Mouse (Mus musculus) adrenal gland, postnatal 4 days (tissue): Measurements from ENCODE around the gene Lexm. TPM values are rescaled to one million over a fixed set of nuclear protein-coding genes. Genes with fewer than 3 reads are reported as not detected.

ENCODE experiments used
- DNase-seq, 2 experiments: peaks; one replicate each; pipeline ENCODE4 v3.0.0; 2021 to 2022; ENCODE audit warnings: low spot score in 2 of 2, mixed read lengths in 2 of 2
- total RNA-seq, 2 experiments: library from RNA; stranded (reverse); gene quantifications; 2 replicates each; pipeline ENCODE4 v1.2.3; 2021

Lexm gene
- total RNA-seq, 2 experiments from 2014 or later = 0.20 TPM; not detected in 1

DNA sequence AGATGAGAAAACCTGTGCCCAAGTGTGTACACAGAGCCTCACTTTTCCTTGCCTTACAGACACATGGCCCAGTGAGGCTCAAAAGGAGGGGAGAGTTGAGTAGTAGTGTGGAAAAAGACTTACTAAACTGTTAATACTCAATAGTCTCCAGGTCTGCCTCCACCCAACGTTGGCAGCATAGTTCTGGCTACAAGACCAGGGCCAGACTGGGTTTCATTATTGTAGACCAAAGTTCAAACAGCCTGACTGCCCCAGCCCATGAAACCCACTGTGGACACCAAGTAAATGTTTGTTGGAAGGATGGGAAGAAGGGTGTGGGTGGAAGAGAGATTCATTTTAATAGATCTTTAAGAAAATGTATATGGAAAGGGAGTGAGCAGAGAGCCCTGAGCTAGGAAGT, 70.1 kb downstream of the Lexm start:
- DNase-seq = no peak

DNA sequence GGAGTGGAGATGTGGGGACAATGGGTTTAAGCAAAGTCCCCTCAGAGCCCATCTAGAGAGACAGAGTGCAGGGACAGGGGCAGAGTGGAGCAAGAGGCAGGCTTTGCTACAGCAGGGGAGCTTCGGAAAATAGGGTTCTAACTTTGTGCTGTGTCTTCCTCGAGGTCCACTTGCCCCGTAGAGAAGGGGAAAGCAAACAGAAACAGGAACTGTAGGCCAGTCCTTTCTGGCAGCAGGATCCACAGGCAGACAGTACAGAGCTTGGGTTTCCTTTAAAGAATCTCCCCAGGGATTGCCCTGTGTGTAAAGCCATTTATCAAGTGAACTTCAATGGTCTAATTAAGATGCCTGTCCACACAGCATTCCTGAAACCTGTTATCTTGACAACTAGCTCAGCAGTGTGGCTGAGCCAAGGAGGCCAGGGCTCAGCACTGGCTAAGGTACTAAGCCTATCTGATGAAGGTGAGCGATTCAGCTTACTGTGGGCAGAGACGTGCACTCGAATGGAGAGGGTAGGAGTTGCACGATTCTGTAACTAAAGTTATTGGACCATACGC, 71.1 kb downstream of the Lexm start:
- no peak for DNase-seq

DNA sequence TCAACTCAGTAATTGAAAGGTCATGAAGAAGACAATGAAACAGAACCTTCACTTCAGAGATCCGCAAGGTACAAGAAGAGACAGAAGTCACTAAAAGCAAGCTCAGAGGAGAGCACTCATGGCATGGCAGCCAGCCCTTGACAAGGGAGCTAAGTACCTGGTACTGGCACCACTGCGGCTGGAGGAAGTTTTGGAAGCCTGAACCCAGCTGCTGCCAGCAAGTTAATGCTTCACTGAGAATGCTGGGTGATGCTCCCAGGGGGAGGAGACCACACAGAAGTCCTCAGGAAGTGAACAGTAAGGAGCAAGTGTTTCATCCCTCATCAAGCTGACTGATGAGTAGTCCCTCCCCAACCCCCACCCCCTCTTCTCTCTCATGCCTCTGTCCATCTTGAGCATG, 74.8 kb downstream of the Lexm start:
- no peak for DNase-seq

DNA sequence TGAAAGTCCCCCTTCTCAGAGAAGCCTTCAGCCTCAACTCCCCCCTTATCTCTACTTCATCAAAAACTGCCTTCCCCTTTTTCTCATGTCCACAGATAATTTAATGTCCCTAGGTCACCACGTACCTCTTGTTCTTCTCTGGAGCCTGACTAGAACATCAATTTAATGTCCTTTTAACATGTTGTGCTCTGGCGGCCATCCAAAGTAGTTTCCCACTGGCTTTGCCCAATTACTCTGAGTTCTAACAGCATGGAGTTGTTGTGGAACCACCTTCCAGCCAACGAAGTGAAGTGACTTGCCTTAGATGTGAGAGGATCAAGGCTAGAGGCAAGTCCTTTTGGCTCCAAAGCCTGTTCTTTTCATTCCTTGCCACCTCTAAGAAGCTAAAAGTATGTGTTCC, 75.5 kb downstream of the Lexm start:
- DNase-seq = no peak

Other genes with a start within 250 kb of the Lexm start
- gene Pcsk9, start 152.9 kb downstream of the Lexm start, total RNA-seq = 1 to 10 TPM; 2.1 to 3.4 TPM
- 1 to 10 TPM in 1 of 2 experiments, under 1 TPM in 1; 0.11 to 3.7 TPM for gene Bsnd, start 125.0 kb downstream of the Lexm start, total RNA-seq
- gene Dhcr24, start 56.2 kb downstream of the Lexm start, total RNA-seq = 10 to 100 TPM; 51.2 to 70.5 TPM
- 1 to 10 TPM in 1 of 2 experiments, under 1 TPM in 1; 0.28 to 1.2 TPM for gene Ttc22, start 5.2 kb upstream of the Lexm start, total RNA-seq
- gene Pars2, start 33.8 kb upstream of the Lexm start, total RNA-seq = 10 to 100 TPM in 1 of 2 experiments, 1 to 10 TPM in 1; 9.2 to 13.3 TPM
- 10 to 100 TPM; 36.2 to 38.3 TPM for gene Ttc4, start 61.7 kb upstream of the Lexm start, total RNA-seq
- gene Mroh7, start 113.7 kb upstream of the Lexm start, total RNA-seq = 1 to 10 TPM; 2.7 to 3.2 TPM
- gene Fam151a, start 116.6 kb upstream of the Lexm start, total RNA-seq = 1 to 10 TPM in 1 of 2 experiments, under 1 TPM in 1; 0.48 to 5.2 TPM
- gene Acot11, start 187.8 kb upstream of the Lexm start, total RNA-seq = 1 to 10 TPM; 6.1 to 7.4 TPM